Mouse (Mus musculus) cortical plate, adult 2 months (tissue): Measurements from ENCODE around the gene Map1lc3b.

Source experiments
- CTCF ChIP-seq: fragments of 200-500 bp; IDR thresholded peaks from 2 replicates; pipeline ENCODE4 v1.5.1; 2011; ENCODE audit warnings: mild to moderate bottlenecking, control low read depth, low read length; ENCODE audit not compliant: insufficient read depth; ENCODE audit errors: extremely low read depth
- POLR2A ChIP-seq: fragments of 200-500 bp; IDR thresholded peaks from 2 replicates; pipeline ENCODE4 v1.6.1; 2011; ENCODE audit warnings: mild to moderate bottlenecking, low read length, control low read depth; ENCODE audit not compliant: insufficient read depth; ENCODE audit errors: extremely low read depth

DNA sequence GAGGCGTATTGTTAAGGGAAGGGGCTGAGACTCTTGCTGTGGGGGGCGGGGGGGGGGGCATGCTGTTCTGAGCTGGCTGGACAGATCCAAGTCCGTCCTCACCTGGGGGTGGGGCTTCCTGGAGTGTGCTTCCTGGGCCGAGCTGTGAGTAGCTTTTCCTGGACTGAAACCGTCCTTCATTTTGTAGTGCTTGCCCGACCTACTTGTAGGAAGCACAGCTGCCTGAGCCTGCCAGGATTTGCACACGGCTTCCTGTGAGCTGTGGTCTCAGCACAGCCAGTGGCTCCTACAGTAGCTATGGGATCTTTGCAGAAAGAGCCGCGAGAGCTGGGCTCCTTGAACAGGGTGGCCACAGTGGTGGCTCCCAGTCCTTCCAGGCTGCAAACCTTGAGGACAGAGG, 3.8 kb downstream of the Map1lc3b start:
- TF ChIP-seq POLR2A: no peak
- no peak for TF ChIP-seq CTCF
